Mouse (Mus musculus) MEL (cell line): ENCODE results near the gene Faf1.

Experiments
- CHD2 ChIP-seq: IDR thresholded peaks from 2 replicates; pipeline ENCODE4 v1.6.1; 2011; ENCODE audit warnings: low read length, improper control_type of control experiment
- KAT2A ChIP-seq: conservative IDR thresholded peaks from 2 replicates; pipeline ENCODE4 v1.6.1; 2012; ENCODE audit warnings: low read depth, low read length, improper control_type of control experiment, inconsistent platforms
- ZKSCAN1 ChIP-seq: IDR thresholded peaks from 2 replicates; pipeline ENCODE4 v1.6.1; 2012; ENCODE audit warnings: low read depth, mild to moderate bottlenecking, inconsistent platforms, low read length, improper control_type of control experiment, moderate library complexity

DNA sequence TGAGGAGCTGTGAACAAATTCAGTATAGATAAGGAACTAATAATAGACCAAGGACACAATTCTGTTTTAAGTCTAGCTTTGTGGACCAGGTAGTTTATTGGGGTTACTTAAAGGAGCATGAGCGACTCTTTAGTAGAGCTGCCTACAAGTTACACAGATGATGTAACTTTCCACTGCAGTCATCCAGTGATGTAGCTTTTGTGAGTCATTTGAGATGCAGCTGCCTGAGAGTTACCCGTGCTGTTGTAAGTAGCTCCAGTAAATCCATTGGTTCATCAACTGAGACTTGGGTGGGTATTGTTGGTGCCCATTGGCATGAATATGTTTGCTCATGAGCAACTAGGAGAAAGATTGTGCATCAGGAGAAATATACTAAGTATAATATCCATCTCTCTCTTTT lies 29.0 kb downstream of the Faf1 start:
- TF ChIP-seq CHD2 (no peak), KAT2A (no peak), ZKSCAN1 (no peak)
